ENCODE assay signal across 2 mouse cellular contexts in genomic region chr16:20272994-20273393, GRCm38 (mm10).
TF ChIP-seq lines count a peak whose summit lies in the region.

No protein-coding gene starts in this region.

TF ChIP-seq in CH12.LX, 34 proteins besides CTCF, POLR2A, EP300 and RAD21 (continued from another document):
- TF ChIP-seq UBTF (IDR thresholded peaks at IDR 0.05; ENCODE audit: low read depth, low read length) (no peak), CHD2 (IDR thresholded peaks at IDR 0.05; ENCODE audit: low read length) (no peak), GABPA (IDR thresholded peaks at IDR 0.05; ENCODE audit: insufficient replicate concordance, low read depth, low read length) (no peak)

TF ChIP-seq in myocyte, 11 proteins besides CTCF, POLR2A, EP300 and RAD21 (continued from another document):
- TF ChIP-seq MYOD1 (IDR thresholded peaks at IDR 0.05; ENCODE audit: control insufficient read depth in 1 of 3, insufficient read length in 2 of 3, low read depth in 2 of 3) = no peak
